Mouse (Mus musculus) kidney, embryonic 15.5 days (tissue): ENCODE data around the gene 1700025F22Rik. TPM values are rescaled to one million over a fixed set of nuclear protein-coding genes. Genes with fewer than 3 reads are reported as not detected.
A peak's percentile ranks its signal among the peaks of the same experiment; 100 is the strongest.
"Not testable (repeated sequence)": the region's sequence is repeated elsewhere in the genome, so short reads cannot be mapped to it uniquely, and the experiment has no call there.

Experiments used
- ATAC-seq: fragments of 200-750 bp; cut with Nextera tagmentation; replicated peaks from 2 replicates; pipeline ENCODE4 v1.8.0; 2017; ENCODE audit warnings: moderate TSS enrichment; ENCODE audit not compliant: low FRiP score
- H3K27ac ChIP-seq: fragments of 300-500 bp; sonication (generic); 2 replicates; pipeline ENCODE4 v1.5.1; 2015; ENCODE audit warnings: mild to moderate bottlenecking, inconsistent platforms
- H3K27me3 ChIP-seq: fragments of 300-500 bp; sonication (generic); 2 replicates; pipeline ENCODE4 v1.6.1; 2015; ENCODE audit warnings: inconsistent platforms
- H3K36me3 ChIP-seq: fragments of 300-500 bp; sonication (generic); 2 replicates; pipeline ENCODE4 v1.6.1; 2015; ENCODE audit warnings: inconsistent platforms
- H3K4me1 ChIP-seq: fragments of 300-500 bp; sonication (generic); 2 replicates; pipeline ENCODE4 v1.6.1; 2015; ENCODE audit warnings: inconsistent platforms
- H3K4me2 ChIP-seq: fragments of 300-500 bp; sonication (generic); 2 replicates; pipeline ENCODE4 v1.6.1; 2015; ENCODE audit warnings: moderate library complexity, mild to moderate bottlenecking, inconsistent platforms
- H3K4me3 ChIP-seq: fragments of 300-500 bp; sonication (generic); replicated peaks from 2 replicates; pipeline ENCODE4 v1.5.1; 2015; ENCODE audit warnings: mild to moderate bottlenecking, inconsistent platforms
- H3K9ac ChIP-seq: fragments of 300-500 bp; sonication (generic); 2 replicates; pipeline ENCODE4 v1.6.1; 2015; ENCODE audit warnings: mild to moderate bottlenecking, inconsistent platforms
- H3K9me3 ChIP-seq: fragments of 300-500 bp; sonication (generic); replicated peaks from 2 replicates; pipeline ENCODE4 v1.6.1; 2016; ENCODE audit warnings: inconsistent platforms
- WGBS: fragments of 180-500 bp; shearing (Covaris S2); methylation state at CpG from one replicate; pipeline ENCODE4 v1.1.7; 2015; ENCODE audit warnings: mixed read lengths; 5-methylcytosine and 5-hydroxymethylcytosine counted together
- polyA plus RNA-seq: library from polyadenylated mRNA; unstranded; fragments of >200 nt; fragmentation: Nextera tagmentation; extraction: Ambion mirVana; gene quantifications from 2 replicates; pipeline ENCODE4 v1.2.1, GENCODE M21; 2015

Gene 1700025F22Rik
- polyA plus RNA-seq = not detected in 2 replicates

GRCm38 (mm10) chr19:11165172-11165571 is at the start of gene 1700025F22Rik:
Gene 1700025F22Rik, minus strand, starts transcription at chr19:11165320.
- no peak for ATAC-seq
- no peak within 1 kb of the TSS for H3K4me3 ChIP-seq
- 34% methylated on average over 10 of the region's 10 CpGs for WGBS

GRCm38 (mm10) chr19:11196546-11196945 is 31.4 kb upstream of the 1700025F22Rik start, which contains the start of gene Ms4a13:
Gene Ms4a13, minus strand, starts transcription at chr19:11196737.
- WGBS = 65% methylated on average over 12 of the region's 12 CpGs

More at GRCm38 (mm10) chr19:11165172-11165571, at the start of gene 1700025F22Rik:
- no peak within 1 kb of the TSS for H3K9ac ChIP-seq
- no peaks in the 10 kb centered on the region for H3K4me1 ChIP-seq
- no peaks in the 10 kb centered on the region for H3K36me3 ChIP-seq
- no peak within 1 kb of the TSS for H3K4me2 ChIP-seq
- H3K9me3 ChIP-seq = no peaks in the 10 kb centered on the region
- H3K27ac ChIP-seq = no peak within 1 kb of the TSS
- no peaks in the 10 kb centered on the region for H3K27me3 ChIP-seq

GRCm38 (mm10) chr19:11192552-11192951 is 27.4 kb upstream of the 1700025F22Rik start:
- Histone ChIP-seq H3K4me1 (no peaks in the 10 kb centered on the region), H3K4me3 (no peak overlapping the region), H3K9ac (no peak overlapping the region), H3K27ac (no peak overlapping the region), H3K4me2 (no peak overlapping the region), H3K27me3 (no peaks in the 10 kb centered on the region), H3K36me3 (no peaks in the 10 kb centered on the region), H3K9me3 (no peaks in the 10 kb centered on the region)
- no peak for ATAC-seq
- WGBS = 57% methylated on average over 1 of the region's 1 CpGs

More at GRCm38 (mm10) chr19:11196546-11196945, 31.4 kb upstream of the 1700025F22Rik start, which contains the start of gene Ms4a13:
- Histone ChIP-seq H3K4me3 (no peak within 1 kb of the TSS), H3K4me2 (no peak within 1 kb of the TSS), H3K27ac (no peak within 1 kb of the TSS), H3K36me3 (no peaks in the 10 kb centered on the region), H3K4me1 (no peaks in the 10 kb centered on the region), H3K27me3 (no peaks in the 10 kb centered on the region), H3K9ac (no peak within 1 kb of the TSS), H3K9me3 (no peaks in the 10 kb centered on the region)
- no peak for ATAC-seq

- Histone ChIP-seq H3K9ac (no peak overlapping the region), H3K36me3 (no peaks in the 10 kb centered on the region), H3K4me2 (no peak overlapping the region), H3K9me3 (no peaks in the 10 kb centered on the region), H3K4me3 (no peak overlapping the region), H3K4me1 (no peaks in the 10 kb centered on the region), H3K27ac (no peak overlapping the region), H3K27me3 (no peaks in the 10 kb centered on the region)
- no peak for ATAC-seq
- 15% methylated on average over 5 of the region's 5 CpGs for WGBS
Observed at GRCm38 (mm10) chr19:11184121-11184520, 19.0 kb upstream of the 1700025F22Rik start.

GRCm38 (mm10) chr19:11177464-11177863 is 12.3 kb upstream of the 1700025F22Rik start:
- no peaks in the 10 kb centered on the region for H3K27me3 ChIP-seq
- no peaks in the 10 kb centered on the region for H3K9me3 ChIP-seq
- H3K4me3 ChIP-seq = no peak overlapping the region
- no peaks in the 10 kb centered on the region for H3K36me3 ChIP-seq
- no peak for ATAC-seq
- 63% methylated on average over 2 of the region's 2 CpGs for WGBS
- H3K4me2 ChIP-seq = no peak overlapping the region
- H3K27ac ChIP-seq = no peak overlapping the region
- no peak overlapping the region for H3K9ac ChIP-seq
- no peaks in the 10 kb centered on the region for H3K4me1 ChIP-seq

- not testable (repeated sequence) for H3K9ac ChIP-seq, ATAC-seq, H3K4me3 ChIP-seq, H3K27me3 ChIP-seq, H3K4me2 ChIP-seq, H3K27ac ChIP-seq, H3K4me1 ChIP-seq, H3K9me3 ChIP-seq, H3K36me3 ChIP-seq
- 89% methylated on average over 5 of the region's 6 CpGs for WGBS
Observed at GRCm38 (mm10) chr19:11157890-11158289, 7.2 kb downstream of the 1700025F22Rik start.

- no peaks in the 10 kb centered on the region for H3K4me1 ChIP-seq
- no peak overlapping the region for H3K9ac ChIP-seq
- H3K36me3 ChIP-seq = no peaks in the 10 kb centered on the region
- WGBS = 69% methylated on average over 4 of the region's 4 CpGs
- no peaks in the 10 kb centered on the region for H3K27me3 ChIP-seq
- no peaks in the 10 kb centered on the region for H3K9me3 ChIP-seq
- no peak overlapping the region for H3K4me2 ChIP-seq
- no peak overlapping the region for H3K4me3 ChIP-seq
- ATAC-seq = no peak
- H3K27ac ChIP-seq = no peak overlapping the region
Observed at GRCm38 (mm10) chr19:11135336-11135735, 29.8 kb downstream of the 1700025F22Rik start.

GRCm38 (mm10) chr19:11134852-11135251 is 30.3 kb downstream of the 1700025F22Rik start:
- no peaks in the 10 kb centered on the region for H3K27me3 ChIP-seq
- WGBS = 86% methylated on average over 2 of the region's 2 CpGs
- H3K36me3 ChIP-seq = no peaks in the 10 kb centered on the region
- H3K9ac ChIP-seq = no peak overlapping the region
- H3K9me3 ChIP-seq = no peaks in the 10 kb centered on the region
- no peak overlapping the region for H3K4me3 ChIP-seq
- no peak overlapping the region for H3K27ac ChIP-seq
- no peaks in the 10 kb centered on the region for H3K4me1 ChIP-seq
- H3K4me2 ChIP-seq = no peak overlapping the region
- no peak for ATAC-seq

- H3K4me1 ChIP-seq, H3K9me3 ChIP-seq, H3K4me2 ChIP-seq, H3K36me3 ChIP-seq, H3K4me3 ChIP-seq, H3K27ac ChIP-seq, ATAC-seq, H3K27me3 ChIP-seq, H3K9ac ChIP-seq: not testable (repeated sequence)
- WGBS = 89% methylated on average over 8 of the region's 8 CpGs
Observed at GRCm38 (mm10) chr19:11130776-11131175, 34.3 kb downstream of the 1700025F22Rik start, which contains the start of gene 1700017D01Rik. Gene 1700017D01Rik, minus strand, starts transcription at chr19:11130876.

GRCm38 (mm10) chr19:11129702-11130101 is 35.4 kb downstream of the 1700025F22Rik start:
- Histone ChIP-seq H3K4me1 (no peaks in the 10 kb centered on the region), H3K9me3 (0 out of 2 replicates have a peak, but pooled peaks cover 3% of the 10 kb centered on the region), H3K9ac (no peak overlapping the region), H3K4me2 (no peak overlapping the region), H3K36me3 (no peaks in the 10 kb centered on the region), H3K4me3 (no peak overlapping the region), H3K27me3 (no peaks in the 10 kb centered on the region), H3K27ac (no peak overlapping the region)
- WGBS = 93% methylated on average over 1 of the region's 1 CpGs
- no peak for ATAC-seq

GRCm38 (mm10) chr19:11121016-11121420 is 44.1 kb downstream of the 1700025F22Rik start:
- not testable (repeated sequence) for H3K36me3 ChIP-seq, H3K9me3 ChIP-seq, H3K4me1 ChIP-seq, H3K27me3 ChIP-seq, H3K27ac ChIP-seq
- peak overlapping the region; percentile 57 for H3K4me2 ChIP-seq
- WGBS = under 1% methylated on average over 14 of the region's 38 CpGs
- peak overlapping the region; percentile 41 for H3K4me3 ChIP-seq
- 0 out of 2 replicates have a peak overlapping the region, but pooled peaks have one; percentile 23 for H3K9ac ChIP-seq
- ATAC-seq = peak; percentile 99

GRCm38 (mm10) chr19:11119338-11119737 is 45.8 kb downstream of the 1700025F22Rik start:
- H3K27ac ChIP-seq = no peak overlapping the region
- H3K9me3 ChIP-seq = no peaks in the 10 kb centered on the region
- no peak overlapping the region for H3K9ac ChIP-seq
- no peak for ATAC-seq
- H3K36me3 ChIP-seq = no peaks in the 10 kb centered on the region
- 82% methylated on average over 2 of the region's 2 CpGs for WGBS
- H3K4me2 ChIP-seq = no peak overlapping the region
- H3K4me3 ChIP-seq = no peak overlapping the region
- no peaks in the 10 kb centered on the region for H3K27me3 ChIP-seq
- H3K4me1 ChIP-seq = no peaks in the 10 kb centered on the region

GRCm38 (mm10) chr19:11107746-11108145 is 57.4 kb downstream of the 1700025F22Rik start:
- Histone ChIP-seq H3K4me2 (no peak overlapping the region), H3K4me1 (no peaks in the 10 kb centered on the region), H3K36me3 (no peaks in the 10 kb centered on the region), H3K27me3 (no peaks in the 10 kb centered on the region), H3K9ac (no peak overlapping the region), H3K27ac (no peak overlapping the region), H3K9me3 (no peaks in the 10 kb centered on the region), H3K4me3 (no peak overlapping the region)
- ATAC-seq = no peak
- WGBS = 82% methylated on average over 3 of the region's 3 CpGs
